Mouse (Mus musculus) embryonic facial prominence, embryonic 14.5 days (tissue): ENCODE measurements at regions not wholly inside any gene's neighbourhood (a gene's known extent, or its start where the extent isn't known, plus 50 kb on each side); places are given as distances from the start of the nearest gene placed in this dataset.

Experiments used
- ATAC-seq: fragments of 200-750 bp; cut with Nextera tagmentation; 2 replicates; pipeline ENCODE4 v1.8.0; 2017; ENCODE audit warnings: low read depth, moderate number of reproducible peaks, moderate TSS enrichment
- DNase-seq: peaks from one replicate; pipeline ENCODE4 v3.0.0-alpha.2; 2015; ENCODE audit warnings: low spot score
- H3K27ac ChIP-seq: fragments of 300-500 bp; sonication (generic); replicated peaks from 2 replicates; pipeline ENCODE4 v1.5.1; 2014; ENCODE audit warnings: low read depth, mild to moderate bottlenecking, low read length, moderate library complexity
- H3K27me3 ChIP-seq: fragments of 300-500 bp; sonication (generic); replicated peaks from 2 replicates; pipeline ENCODE4 v1.6.1; 2014; ENCODE audit warnings: low read length; ENCODE audit not compliant: control insufficient read depth, insufficient read depth
- H3K36me3 ChIP-seq: fragments of 300-500 bp; sonication (generic); 2 replicates; pipeline ENCODE4 v1.6.1; 2014; ENCODE audit warnings: low read length, mixed read lengths; ENCODE audit not compliant: control insufficient read depth, insufficient read depth
- H3K4me1 ChIP-seq: fragments of 300-500 bp; sonication (generic); 2 replicates; pipeline ENCODE4 v1.6.1; 2014; ENCODE audit warnings: antibody characterized with exemption, low read length; ENCODE audit not compliant: control insufficient read depth, insufficient read depth
- H3K4me2 ChIP-seq: fragments of 300-500 bp; sonication (generic); 2 replicates; pipeline ENCODE4 v1.6.1; 2014; ENCODE audit warnings: low read depth, mild to moderate bottlenecking, low read length, moderate library complexity, mixed read lengths
- H3K4me3 ChIP-seq: fragments of 300-500 bp; sonication (generic); 2 replicates; pipeline ENCODE4 v1.5.1; 2014; ENCODE audit warnings: low read depth, mild to moderate bottlenecking, low read length
- H3K9ac ChIP-seq: fragments of 300-500 bp; sonication (generic); 2 replicates; pipeline ENCODE4 v1.6.1; 2014; ENCODE audit warnings: low read depth, mild to moderate bottlenecking, low read length, moderate library complexity, mixed read lengths
- H3K9me3 ChIP-seq: fragments of 300-500 bp; sonication (generic); 2 replicates; pipeline ENCODE4 v1.6.1; 2016; ENCODE audit warnings: low read length; ENCODE audit not compliant: control insufficient read depth
- WGBS: fragments of 180-500 bp; shearing (Covaris S2); extraction: QIAGEN DNeasy Blood & Tissue Kit; methylation state at CpG from one replicate; pipeline ENCODE4 v1.1.7; 2014; 5-methylcytosine and 5-hydroxymethylcytosine counted together

- 84% methylated on average over 1 of the region's 1 CpGs for WGBS
- no peaks in the 10 kb centered on the region for H3K9me3 ChIP-seq
- H3K4me2 ChIP-seq, result no peak overlapping the region
- no peaks in the 10 kb centered on the region for H3K4me1 ChIP-seq
- H3K27me3 ChIP-seq, result no peaks in the 10 kb centered on the region
- DNase-seq (no peak), ATAC-seq (no peak)
- no peaks in the 10 kb centered on the region for H3K36me3 ChIP-seq
- no peak overlapping the region for H3K27ac ChIP-seq
- no peak overlapping the region for H3K4me3 ChIP-seq
- H3K9ac ChIP-seq, result no peak overlapping the region
Observed at GRCm38 (mm10) chr3:34168087-34168486, 87.0 kb upstream of the Dnajc19 start.

GRCm38 (mm10) chr3:34150036-34150435, 68.9 kb upstream of the Dnajc19 start:
- Histone ChIP-seq H3K4me2 (no peak overlapping the region), H3K36me3 (no peaks in the 10 kb centered on the region), H3K9ac (no peak overlapping the region), H3K4me3 (no peak overlapping the region), H3K9me3 (no peaks in the 10 kb centered on the region), H3K27ac (no peak overlapping the region), H3K4me1 (no peaks in the 10 kb centered on the region), H3K27me3 (no peaks in the 10 kb centered on the region)
- DNase-seq, result no peak
- ATAC-seq, result no peak
- 44% methylated on average over 2 of the region's 2 CpGs for WGBS

- H3K9ac ChIP-seq, result no peak overlapping the region
- no peaks in the 10 kb centered on the region for H3K36me3 ChIP-seq
- H3K4me1 ChIP-seq, result no peaks in the 10 kb centered on the region
- no peak overlapping the region for H3K27ac ChIP-seq
- 56% methylated on average over 2 of the region's 2 CpGs for WGBS
- no peak overlapping the region for H3K4me3 ChIP-seq
- no peak for ATAC-seq
- DNase-seq, result no peak
- no peak overlapping the region for H3K4me2 ChIP-seq
- no peaks in the 10 kb centered on the region for H3K27me3 ChIP-seq
- no peaks in the 10 kb centered on the region for H3K9me3 ChIP-seq
Observed at GRCm38 (mm10) chr3:34143652-34144051, 62.5 kb upstream of the Dnajc19 start.

- no peak overlapping the region for H3K27ac ChIP-seq
- H3K9ac ChIP-seq, result no peak overlapping the region
- DNase-seq, result no peak
- ATAC-seq, result no peak
- H3K4me2 ChIP-seq, result no peak overlapping the region
- H3K9me3 ChIP-seq, result no peaks in the 10 kb centered on the region
- H3K36me3 ChIP-seq, result no peaks in the 10 kb centered on the region
- WGBS, result 69% methylated on average over 9 of the region's 9 CpGs
- no peak overlapping the region for H3K4me3 ChIP-seq
- no peaks in the 10 kb centered on the region for H3K27me3 ChIP-seq
- no peaks in the 10 kb centered on the region for H3K4me1 ChIP-seq
Observed at GRCm38 (mm10) chr3:34139227-34139626, 58.1 kb upstream of the Dnajc19 start.

- no peaks in the 10 kb centered on the region for H3K4me1 ChIP-seq
- H3K9ac ChIP-seq, result no peak overlapping the region
Observed at GRCm38 (mm10) chr3:34137984-34138383, 56.9 kb upstream of the Dnajc19 start.

GRCm38 (mm10) chr3:34136385-34136784, 55.3 kb upstream of the Dnajc19 start:
- H3K9ac ChIP-seq, result no peak overlapping the region
- WGBS, result 82% methylated on average over 2 of the region's 2 CpGs
- H3K36me3 ChIP-seq, result no peaks in the 10 kb centered on the region
- H3K27ac ChIP-seq, result no peak overlapping the region
- ATAC-seq, result no peak
- H3K4me3 ChIP-seq, result no peak overlapping the region
- H3K9me3 ChIP-seq, result no peaks in the 10 kb centered on the region
- no peaks in the 10 kb centered on the region for H3K27me3 ChIP-seq
- no peaks in the 10 kb centered on the region for H3K4me1 ChIP-seq
- no peak for DNase-seq
- no peak overlapping the region for H3K4me2 ChIP-seq

More at GRCm38 (mm10) chr3:34137984-34138383, 56.9 kb upstream of the Dnajc19 start:
- no peaks in the 10 kb centered on the region for H3K27me3 ChIP-seq
- no peak for ATAC-seq
- H3K27ac ChIP-seq, result no peak overlapping the region
- H3K36me3 ChIP-seq, result no peaks in the 10 kb centered on the region
- no peak overlapping the region for H3K4me2 ChIP-seq
- 82% methylated on average over 7 of the region's 7 CpGs for WGBS
- no peaks in the 10 kb centered on the region for H3K9me3 ChIP-seq
- no peak overlapping the region for H3K4me3 ChIP-seq
- no peak for DNase-seq
